In genomic region chr7:66179120-66179581, GRCm38 (mm10) we compare ENCODE assay signal across 9 mouse cellular contexts.
DNase-seq lines count a peak whose midpoint lies in the region; ATAC-seq and TF ChIP-seq lines count a peak whose summit lies in the region.
"Had no signal": no experiment of that assay in that cellular context is flagged by ENCODE, and none has a peak within 500 bp of the region (broad histone marks: within the 10 kb centered on the region; RNA-seq: fewer than 3 reads in every experiment).

No protein-coding gene starts in this region.

- intact Hi-C loops in left cerebral cortex, postnatal 4 days (cut with DNase I), result no loop called here

- H3K4me3 ChIP-seq in midbrain, postnatal 0 days (ENCODE audit: low read depth, low read length), result no peak overlapping the region
- no peak overlapping the region for H3K4me3 ChIP-seq in midbrain, embryonic 14.5 days (replicated peaks; ENCODE audit: low read depth, low read length)
- no peak overlapping the region for H3K4me3 ChIP-seq in embryonic facial prominence, embryonic 15.5 days (replicated peaks)
- no peak overlapping the region for H3K4me3 ChIP-seq in heart, embryonic 10.5 days
- no peak overlapping the region for H3K4me3 ChIP-seq in midbrain, embryonic 11.5 days (ENCODE audit: low read depth, low read length)
- H3K4me3 ChIP-seq: limb, embryonic 13.5 days had no signal

- 0 out of 2 replicates have a peak, but pooled peaks cover 3% of the 10 kb centered on the region for H3K36me3 ChIP-seq in midbrain, postnatal 0 days (ENCODE audit: insufficient read depth, low read length)
- H3K36me3 ChIP-seq in midbrain, embryonic 14.5 days (ENCODE audit: control insufficient read depth, insufficient read depth, low read length), result peaks cover 2% of the 10 kb centered on the region
- peaks cover 16% of the 10 kb centered on the region; the same call in 1 of the 2 replicates for H3K36me3 ChIP-seq in embryonic facial prominence, embryonic 15.5 days
- H3K36me3 ChIP-seq in heart, embryonic 10.5 days, result peaks cover 16% of the 10 kb centered on the region
- no peaks in the 10 kb centered on the region; the same call in 1 of the 2 replicates for H3K36me3 ChIP-seq in midbrain, embryonic 11.5 days (ENCODE audit: control insufficient read depth, insufficient read depth, low read length)

- TF ChIP-seq CTCF in midbrain, postnatal 0 days (IDR thresholded peaks at IDR 0.05), result no peak

- H3K27ac ChIP-seq in midbrain, postnatal 0 days (ENCODE audit: low read depth, low read length), result no peak overlapping the region
- H3K27ac ChIP-seq in midbrain, embryonic 14.5 days (replicated peaks; ENCODE audit: low read depth, low read length), result no peak overlapping the region
- peak overlapping the region; percentile 11 for H3K27ac ChIP-seq in embryonic facial prominence, embryonic 15.5 days (replicated peaks)
- peak overlapping the region; percentile 39; the same call in 1 of the 2 replicates for H3K27ac ChIP-seq in heart, embryonic 10.5 days
- H3K27ac ChIP-seq in midbrain, embryonic 11.5 days (ENCODE audit: low read depth, low read length), result no peak overlapping the region

- no peaks in the 10 kb centered on the region for H3K27me3 ChIP-seq in midbrain, postnatal 0 days (ENCODE audit: insufficient read depth, low read length)
- H3K27me3 ChIP-seq in midbrain, embryonic 14.5 days (ENCODE audit: control insufficient read depth, insufficient read depth, low read length), result no peaks in the 10 kb centered on the region
- no peaks in the 10 kb centered on the region for H3K27me3 ChIP-seq in embryonic facial prominence, embryonic 15.5 days
- H3K27me3 ChIP-seq in heart, embryonic 10.5 days (ENCODE audit: insufficient read depth, poor library complexity, severe bottlenecking), result no peaks in the 10 kb centered on the region
- H3K27me3 ChIP-seq in midbrain, embryonic 11.5 days (ENCODE audit: control insufficient read depth, insufficient read depth, low read length), result no peaks in the 10 kb centered on the region
- H3K27me3 ChIP-seq: limb, embryonic 13.5 days had no signal

- 62% methylated on average over 10 of the region's 10 CpGs for WGBS in midbrain, postnatal 0 days
- WGBS in midbrain, embryonic 14.5 days, result 69% methylated on average over 10 of the region's 10 CpGs
- 40% methylated on average over 10 of the region's 10 CpGs for WGBS in embryonic facial prominence, embryonic 15.5 days
- WGBS in heart, embryonic 10.5 days, result 61% methylated on average over 10 of the region's 10 CpGs
- 74% methylated on average over 10 of the region's 10 CpGs for WGBS in midbrain, embryonic 11.5 days

- no peak overlapping the region for H3K4me2 ChIP-seq in midbrain, postnatal 0 days (ENCODE audit: low read depth, low read length, poor library complexity, severe bottlenecking)
- no peak overlapping the region for H3K4me2 ChIP-seq in midbrain, embryonic 14.5 days (ENCODE audit: low read length)
- no peak overlapping the region for H3K4me2 ChIP-seq in embryonic facial prominence, embryonic 15.5 days (replicated peaks)
- H3K4me2 ChIP-seq in midbrain, embryonic 11.5 days, result no peak overlapping the region
- H3K4me2 ChIP-seq: limb, embryonic 13.5 days had no signal

- no peak overlapping the region for H3K9ac ChIP-seq in midbrain, postnatal 0 days (replicated peaks; ENCODE audit: low read length, poor library complexity, severe bottlenecking)
- no peak overlapping the region for H3K9ac ChIP-seq in midbrain, embryonic 14.5 days (replicated peaks; ENCODE audit: low read length)
- H3K9ac ChIP-seq in embryonic facial prominence, embryonic 15.5 days, result no peak overlapping the region
- no peak overlapping the region for H3K9ac ChIP-seq in midbrain, embryonic 11.5 days (ENCODE audit: low read length)
- H3K9ac ChIP-seq: limb, embryonic 13.5 days had no signal

- no peaks in the 10 kb centered on the region for H3K9me3 ChIP-seq in midbrain, postnatal 0 days (ENCODE audit: low read length)
- H3K9me3 ChIP-seq in midbrain, embryonic 14.5 days (ENCODE audit: control insufficient read depth, low read length), result no peaks in the 10 kb centered on the region
- H3K9me3 ChIP-seq in embryonic facial prominence, embryonic 15.5 days (replicated peaks), result no peaks in the 10 kb centered on the region
- H3K9me3 ChIP-seq in heart, embryonic 10.5 days, result no peaks in the 10 kb centered on the region
- no peaks in the 10 kb centered on the region for H3K9me3 ChIP-seq in midbrain, embryonic 11.5 days (ENCODE audit: control insufficient read depth, low read length)
- H3K9me3 ChIP-seq: limb, embryonic 13.5 days had no signal

- H3K4me1 ChIP-seq in midbrain, postnatal 0 days (ENCODE audit: insufficient read depth, low read length), result no peaks in the 10 kb centered on the region
- no peaks in the 10 kb centered on the region for H3K4me1 ChIP-seq in midbrain, embryonic 14.5 days (ENCODE audit: control insufficient read depth, insufficient read depth, low read length)
- peaks cover 8% of the 10 kb centered on the region; the same call in 1 of the 2 replicates for H3K4me1 ChIP-seq in embryonic facial prominence, embryonic 15.5 days
- peaks cover 22% of the 10 kb centered on the region for H3K4me1 ChIP-seq in heart, embryonic 10.5 days
- H3K4me1 ChIP-seq in midbrain, embryonic 11.5 days (ENCODE audit: control insufficient read depth, insufficient read depth, low read length), result no peaks in the 10 kb centered on the region

- 0 out of 2 replicates have a peak, but pooled peaks have one; percentile 21 for ATAC-seq in midbrain, postnatal 0 days (ENCODE audit: low FRiP score)
- ATAC-seq in midbrain, embryonic 14.5 days (ENCODE audit: low FRiP score, low TSS enrichment), result no peak
- ATAC-seq in embryonic facial prominence, embryonic 15.5 days (ENCODE audit: insufficient number of reproducible peaks, low FRiP score, low TSS enrichment, low read depth), result 0 out of 2 replicates have a peak, but pooled peaks have one; percentile 43
- ATAC-seq in inflammation-experienced regulatory T-cells, adult 6 months, result no peak
- no peak for ATAC-seq in midbrain, embryonic 11.5 days (ENCODE audit: low FRiP score)

- DNase-seq in midbrain, postnatal 0 days (ENCODE audit: low spot score), result peak; percentile 73
- DNase-seq in midbrain, embryonic 14.5 days, result no peak
- DNase-seq in heart, embryonic 10.5 days (ENCODE audit: low spot score), result peak; percentile 50
- peak; percentile 80 for DNase-seq in left cerebral cortex, postnatal 4 days
- DNase-seq in retina, postnatal 1 day, result peak; percentile 52
- DNase-seq in midbrain, embryonic 11.5 days (ENCODE audit: low spot score, missing footprints), result no peak

Comparison
In these comparisons a context has a peak if more than half of its experiments do, and no peak if none do; other contexts are left out.
1. ATAC-seq: peak in midbrain, postnatal 0 days (single experiment) and embryonic facial prominence, embryonic 15.5 days (single experiment); none in midbrain, embryonic 14.5 days (single experiment), inflammation-experienced regulatory T-cells, adult 6 months (single experiment) and midbrain, embryonic 11.5 days (single experiment).
2. DNase-seq: peak in midbrain, postnatal 0 days (single experiment), heart, embryonic 10.5 days (single experiment), left cerebral cortex, postnatal 4 days (single experiment) and retina, postnatal 1 day (single experiment); none in midbrain, embryonic 14.5 days (single experiment) and midbrain, embryonic 11.5 days (single experiment).
3. H3K27ac ChIP-seq: peak in embryonic facial prominence, embryonic 15.5 days (single experiment) and heart, embryonic 10.5 days (single experiment); none in midbrain, postnatal 0 days (single experiment), midbrain, embryonic 14.5 days (single experiment) and midbrain, embryonic 11.5 days (single experiment).